ENCODE assay signal across 9 mouse cellular contexts in genomic region chr2:147617849-147618248, GRCm38 (mm10).
DNase-seq lines count a peak whose midpoint lies in the region; ATAC-seq lines count a peak whose summit lies in the region.
"Had no signal": no experiment of that assay in that cellular context is flagged by ENCODE, and none has a peak within 500 bp of the region (broad histone marks: within the 10 kb centered on the region; RNA-seq: fewer than 3 reads in every experiment).

No protein-coding gene starts in this region.

- no peaks in the 10 kb centered on the region for H3K27me3 ChIP-seq in embryonic facial prominence, embryonic 10.5 days (replicated peaks; ENCODE audit: low read depth, poor library complexity, severe bottlenecking)
- no peaks in the 10 kb centered on the region for H3K27me3 ChIP-seq in intestine, embryonic 16.5 days (replicated peaks; ENCODE audit: control insufficient read depth, insufficient read depth, low read length)
- H3K27me3 ChIP-seq: liver, embryonic 13.5 days had no signal

- no peaks in the 10 kb centered on the region for H3K36me3 ChIP-seq in embryonic facial prominence, embryonic 10.5 days (replicated peaks)
- no peaks in the 10 kb centered on the region for H3K36me3 ChIP-seq in intestine, embryonic 16.5 days (ENCODE audit: control insufficient read depth, insufficient read depth, low read length)
- H3K36me3 ChIP-seq: liver, embryonic 13.5 days had no signal

- DNase-seq in left cerebral cortex, postnatal 25 days (ENCODE audit: low spot score in 2 of 2) = peak; percentile 6 to 17
- DNase-seq in left cerebral cortex, adult 9 months (ENCODE audit: low spot score in 2 of 2) = no peak
- DNase-seq in embryonic facial prominence, embryonic 10.5 days (ENCODE audit: low spot score) = peak; percentile 17
- DNase-seq in right cerebral cortex, adult 18-20 months = peak; percentile 3
- no peak for DNase-seq in kidney, postnatal 36 days
- DNase-seq: gastrocnemius, postnatal 36 days; liver, embryonic 13.5 days had no signal

- no peak overlapping the region for H3K4me3 ChIP-seq in embryonic facial prominence, embryonic 10.5 days
- H3K4me3 ChIP-seq in intestine, embryonic 16.5 days (ENCODE audit: low read length) = no peak overlapping the region
- H3K4me3 ChIP-seq: liver, embryonic 13.5 days had no signal

- intact Hi-C loops in left cerebral cortex, postnatal 25 days (cut with DNase I) = no loop called here

- no peaks in the 10 kb centered on the region for H3K9me3 ChIP-seq in embryonic facial prominence, embryonic 10.5 days
- H3K9me3 ChIP-seq in intestine, embryonic 16.5 days (ENCODE audit: control insufficient read depth, low read length) = no peaks in the 10 kb centered on the region
- H3K9me3 ChIP-seq: liver, embryonic 13.5 days had no signal

- H3K27ac ChIP-seq in embryonic facial prominence, embryonic 10.5 days (replicated peaks) = no peak overlapping the region
- H3K27ac ChIP-seq in intestine, embryonic 16.5 days (ENCODE audit: low read length) = no peak overlapping the region
- H3K27ac ChIP-seq: liver, embryonic 13.5 days had no signal

- no peak overlapping the region for H3K4me2 ChIP-seq in intestine, embryonic 16.5 days (ENCODE audit: low read depth, low read length)
- H3K4me2 ChIP-seq: liver, embryonic 13.5 days had no signal

- H3K9ac ChIP-seq in intestine, embryonic 16.5 days (ENCODE audit: low read depth, low read length) = no peak overlapping the region
- H3K9ac ChIP-seq: liver, embryonic 13.5 days had no signal

- WGBS in embryonic facial prominence, embryonic 10.5 days = 64% methylated on average over 10 of the region's 10 CpGs
- WGBS in intestine, embryonic 16.5 days = 75% methylated on average over 10 of the region's 10 CpGs

- peaks cover 5% of the 10 kb centered on the region for H3K4me1 ChIP-seq in embryonic facial prominence, embryonic 10.5 days
- H3K4me1 ChIP-seq in intestine, embryonic 16.5 days (ENCODE audit: control insufficient read depth, insufficient read depth, low read length) = no peaks in the 10 kb centered on the region
- H3K4me1 ChIP-seq: liver, embryonic 13.5 days had no signal

- ATAC-seq in frontal cortex, adult (ENCODE audit: low TSS enrichment) = peak; percentile 62; the same call in 1 of the 2 replicates
- ATAC-seq in intestine, embryonic 16.5 days = no peak

Comparison
In these comparisons a context has a peak if more than half of its experiments do, and no peak if none do; other contexts are left out.
1. DNase-seq: peak in left cerebral cortex, postnatal 25 days (2 of 2), embryonic facial prominence, embryonic 10.5 days (single experiment) and right cerebral cortex, adult 18-20 months (single experiment); none in left cerebral cortex, adult 9 months (0 of 2) and kidney, postnatal 36 days (0 of 2).